Mouse (Mus musculus) intestine, postnatal 0 days (tissue): Measurements from ENCODE around the gene Ttn. TPM values are rescaled to one million over a fixed set of nuclear protein-coding genes. Genes with fewer than 3 reads are reported as not detected.

ENCODE experiments used
- ATAC-seq: fragments of 200-750 bp; cut with Nextera tagmentation; 2 replicates; pipeline ENCODE4 v1.8.0; 2017; ENCODE audit warnings: mild to moderate bottlenecking, moderate TSS enrichment, moderate library complexity
- H3K27ac ChIP-seq: fragments of 300-500 bp; sonication (generic); 2 replicates; pipeline ENCODE4 v1.5.1; 2014; ENCODE audit warnings: mild to moderate bottlenecking, low read depth, low read length, moderate library complexity
- H3K27me3 ChIP-seq: fragments of 300-500 bp; sonication (generic); replicated peaks from 2 replicates; pipeline ENCODE4 v1.6.1; 2014; ENCODE audit warnings: low read length, mixed read lengths; ENCODE audit not compliant: control insufficient read depth, insufficient read depth
- H3K36me3 ChIP-seq: fragments of 300-500 bp; sonication (generic); 2 replicates; pipeline ENCODE4 v1.6.1; 2014; ENCODE audit warnings: mild to moderate bottlenecking, moderate library complexity; ENCODE audit not compliant: control insufficient read depth, insufficient read depth
- H3K4me1 ChIP-seq: fragments of 300-500 bp; sonication (generic); replicated peaks from 2 replicates; pipeline ENCODE4 v1.6.1; 2014; ENCODE audit warnings: antibody characterized with exemption, low read length, mixed read lengths; ENCODE audit not compliant: control insufficient read depth, insufficient read depth
- H3K4me2 ChIP-seq: fragments of 300-500 bp; sonication (generic); replicated peaks from 2 replicates; pipeline ENCODE4 v1.6.1; 2014; ENCODE audit warnings: low read depth, mild to moderate bottlenecking, moderate library complexity
- H3K4me3 ChIP-seq: fragments of 300-500 bp; sonication (generic); 2 replicates; pipeline ENCODE4 v1.5.1; 2014; ENCODE audit warnings: low read depth, low read length
- H3K9ac ChIP-seq: fragments of 300-500 bp; sonication (generic); 2 replicates; pipeline ENCODE4 v1.6.1; 2014; ENCODE audit warnings: mild to moderate bottlenecking, low read depth, low read length
- H3K9me3 ChIP-seq: fragments of 300-500 bp; sonication (generic); 2 replicates; pipeline ENCODE4 v1.6.1; 2016; ENCODE audit warnings: mixed run types; ENCODE audit not compliant: control insufficient read depth
- CTCF ChIP-seq: sonication (generic); IDR thresholded peaks from 2 replicates; pipeline ENCODE4 v1.5.1; 2016; ENCODE audit warnings: low read depth, mild to moderate bottlenecking, control low read depth, antibody characterized with exemption, moderate library complexity
- WGBS: fragments of 180-500 bp; shearing (Covaris S2); extraction: QIAGEN DNeasy Blood & Tissue Kit; methylation state at CpG from one replicate; pipeline ENCODE4 v1.1.7; 2014; 5-methylcytosine and 5-hydroxymethylcytosine counted together
- polyA plus RNA-seq: library from polyadenylated mRNA; unstranded; fragments of >200 nt; fragmentation: Nextera tagmentation; extraction: Ambion mirVana; gene quantifications from 2 replicates; pipeline ENCODE4 v1.2.1, GENCODE M21; 2015

The Ttn gene
- polyA plus RNA-seq, 1 experiment from 2014 or later = 0.01 TPM

DNA sequence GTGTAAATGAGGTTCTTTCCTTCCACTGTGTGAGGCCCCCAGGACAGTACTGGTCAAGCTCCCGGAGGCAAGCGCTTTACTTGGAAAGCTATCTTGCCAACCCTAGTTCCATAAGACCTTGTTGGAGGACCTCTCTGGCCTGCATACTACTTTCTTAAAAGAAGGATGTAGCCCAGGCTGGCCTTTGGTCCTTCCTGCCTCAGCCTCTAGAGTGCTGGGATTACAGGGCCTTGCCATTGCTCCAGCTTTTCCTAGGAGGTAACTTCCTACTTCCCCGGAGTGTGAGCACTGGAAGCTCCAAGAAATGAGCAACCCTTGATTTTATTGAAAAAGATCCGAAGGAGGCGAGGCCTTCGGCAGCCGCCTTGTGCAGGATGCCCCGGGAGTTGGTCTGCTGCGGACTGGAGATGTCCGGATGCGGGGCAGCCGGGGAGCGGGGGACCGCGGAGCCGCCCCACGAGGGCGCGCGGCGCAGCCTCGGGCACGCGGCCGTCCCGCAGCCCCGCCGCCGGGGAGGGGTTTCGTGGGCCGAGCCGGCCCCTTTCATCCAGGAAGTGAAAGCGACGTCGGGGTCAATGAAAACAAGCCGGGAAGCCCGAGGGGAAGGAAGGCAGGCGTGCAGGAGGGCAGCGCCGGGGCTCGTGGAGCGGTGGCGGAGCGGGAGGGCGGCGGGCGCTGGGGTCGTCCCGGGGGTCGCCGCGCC, 307.5 kb downstream of the Ttn start, which contains the start of gene Plekha3:
Gene Plekha3, plus strand, starts transcription at position 557 of the 703 bp plus-strand sequence.
- H3K4me2 ChIP-seq = peak within 1 kb of the TSS; percentile 69
- H3K9ac ChIP-seq = peak within 1 kb of the TSS; percentile 83
- H3K36me3 ChIP-seq = peaks cover 7% of the 10 kb centered on the region; the same call in 1 of the 2 replicates
- H3K4me3 ChIP-seq = peak within 1 kb of the TSS; percentile 89
- H3K4me1 ChIP-seq = 0 out of 2 replicates have a peak, but pooled peaks cover 3% of the 10 kb centered on the region
- peak; percentile 74 for ATAC-seq
- H3K27me3 ChIP-seq = no peaks in the 10 kb centered on the region
- no peak for TF ChIP-seq CTCF
- peak within 1 kb of the TSS; percentile 91 for H3K27ac ChIP-seq
- WGBS = 6% methylated on average over 34 of the region's 52 CpGs
- H3K9me3 ChIP-seq = no peaks in the 10 kb centered on the region

DNA sequence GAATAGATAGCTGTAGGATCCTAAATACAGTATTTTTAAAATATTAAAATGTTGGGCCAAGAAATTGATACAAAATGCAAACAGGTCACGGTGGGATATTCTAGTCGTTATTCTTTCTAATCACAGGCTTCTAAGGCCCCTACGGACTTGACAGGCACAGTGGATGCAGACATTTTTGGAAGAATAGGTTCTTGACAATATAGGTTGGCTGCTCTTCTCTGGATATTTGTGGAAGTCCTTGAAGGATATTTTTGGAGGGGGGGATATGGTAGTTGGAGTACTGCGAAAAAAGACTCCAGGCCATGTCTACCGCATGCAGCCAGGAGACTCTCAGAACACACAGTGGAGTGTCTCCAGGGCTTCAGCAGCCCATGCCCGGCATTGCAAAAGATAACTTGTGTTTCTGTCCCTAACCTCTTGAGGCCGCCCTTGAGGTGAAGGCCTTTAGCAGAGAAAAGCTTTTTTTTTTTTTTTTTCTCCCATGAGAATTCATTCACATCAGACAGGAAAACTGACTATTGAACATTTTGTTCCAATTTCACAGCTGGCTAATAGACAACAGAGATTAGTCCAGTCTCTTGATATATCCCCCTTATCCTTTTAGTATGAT, 308.8 kb downstream of the Ttn start:
- H3K9ac ChIP-seq = no peak overlapping the region
- H3K9me3 ChIP-seq = no peaks in the 10 kb centered on the region
- H3K27ac ChIP-seq = peak overlapping the region; percentile 83; the same call in 1 of the 2 replicates
- no peaks in the 10 kb centered on the region for H3K27me3 ChIP-seq
- H3K4me3 ChIP-seq = peak overlapping the region; percentile 54
- peak; percentile 64 for TF ChIP-seq CTCF
- peak overlapping the region; percentile 76 for H3K4me2 ChIP-seq
- no peak for ATAC-seq
- H3K4me1 ChIP-seq = 0 out of 2 replicates have a peak, but pooled peaks cover 3% of the 10 kb centered on the region
- no peaks in the 10 kb centered on the region for H3K36me3 ChIP-seq
- WGBS = 44% methylated on average over 7 of the region's 7 CpGs

DNA sequence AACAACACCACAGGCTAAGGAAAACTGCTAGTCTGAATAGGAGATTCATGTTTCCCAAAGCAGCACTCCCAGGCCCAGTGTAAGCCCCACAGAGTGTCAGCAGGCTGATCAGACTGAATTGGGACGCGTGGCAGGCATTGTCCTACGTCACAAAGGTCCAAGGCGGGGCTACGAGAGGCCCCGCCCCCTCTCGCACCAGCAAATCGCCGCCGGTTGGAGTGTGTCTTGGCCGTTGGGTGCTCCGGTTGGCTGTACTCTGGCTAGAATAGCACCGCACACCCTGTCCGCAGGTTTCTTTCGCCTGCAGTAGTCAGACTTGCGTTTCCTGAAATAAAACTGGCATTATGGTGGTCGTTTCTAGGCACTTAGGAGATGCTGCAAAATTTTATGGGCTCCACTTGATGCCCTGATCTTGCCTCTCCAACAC, 309.4 kb downstream of the Ttn start, which contains the start of gene Fkbp7:
Gene Fkbp7, minus strand, starts transcription at position 151 of the 427 bp plus-strand sequence.
- H3K4me1 ChIP-seq = 0 out of 2 replicates have a peak, but pooled peaks cover 3% of the 10 kb centered on the region
- under 1% methylated on average over 17 of the region's 17 CpGs for WGBS
- H3K27me3 ChIP-seq = no peaks in the 10 kb centered on the region
- peak within 1 kb of the TSS; percentile 68 for H3K9ac ChIP-seq
- peak; percentile 84 for ATAC-seq
- peak within 1 kb of the TSS; percentile 83 for H3K27ac ChIP-seq
- H3K9me3 ChIP-seq = no peaks in the 10 kb centered on the region
- H3K36me3 ChIP-seq = no peaks in the 10 kb centered on the region
- peak within 1 kb of the TSS; percentile 76 for H3K4me2 ChIP-seq
- TF ChIP-seq CTCF = peak; percentile 5; the same call in 1 of the 2 replicates
- peak within 1 kb of the TSS; percentile 54 for H3K4me3 ChIP-seq

DNA sequence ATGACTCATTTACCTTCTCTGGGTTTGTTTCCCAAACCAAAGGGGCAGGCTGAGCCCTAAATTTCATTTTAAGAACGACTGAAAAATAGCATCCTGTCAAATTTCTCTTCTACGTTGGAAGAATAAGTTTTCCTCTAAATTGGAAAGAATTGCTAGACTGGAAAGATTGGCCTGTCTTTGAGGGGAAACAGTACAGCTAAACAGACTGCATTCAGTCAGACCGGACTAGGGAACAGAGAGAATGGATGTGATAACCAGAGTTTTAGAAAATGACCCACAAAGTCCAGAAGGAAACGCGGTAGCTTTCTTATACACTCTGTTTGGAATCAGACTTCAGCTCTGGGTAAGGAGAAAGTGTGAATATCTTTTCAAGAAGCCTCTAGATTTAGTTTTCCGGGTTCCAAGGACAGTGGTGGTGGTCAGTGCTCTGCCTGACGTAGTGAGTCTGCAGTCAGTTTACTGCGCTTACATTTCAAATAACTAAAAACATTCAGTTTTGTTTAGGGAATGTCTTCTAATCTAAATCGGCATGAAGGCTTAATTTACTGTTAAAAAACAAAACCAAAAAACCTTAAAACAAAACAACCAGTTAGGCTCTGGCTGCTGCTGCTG, 310.1 kb downstream of the Ttn start:
- Histone ChIP-seq H3K36me3 (peaks cover 4% of the 10 kb centered on the region; the same call in 1 of the 2 replicates), H3K9ac (peak overlapping the region; percentile 68), H3K27me3 (no peaks in the 10 kb centered on the region), H3K4me1 (0 out of 2 replicates have a peak, but pooled peaks cover 3% of the 10 kb centered on the region), H3K9me3 (no peaks in the 10 kb centered on the region), H3K4me2 (peak overlapping the region; percentile 76), H3K27ac (peak overlapping the region; percentile 83), H3K4me3 (peak overlapping the region; percentile 54)
- no peak for ATAC-seq
- no peak for TF ChIP-seq CTCF
- 8% methylated on average over 9 of the region's 9 CpGs for WGBS

DNA sequence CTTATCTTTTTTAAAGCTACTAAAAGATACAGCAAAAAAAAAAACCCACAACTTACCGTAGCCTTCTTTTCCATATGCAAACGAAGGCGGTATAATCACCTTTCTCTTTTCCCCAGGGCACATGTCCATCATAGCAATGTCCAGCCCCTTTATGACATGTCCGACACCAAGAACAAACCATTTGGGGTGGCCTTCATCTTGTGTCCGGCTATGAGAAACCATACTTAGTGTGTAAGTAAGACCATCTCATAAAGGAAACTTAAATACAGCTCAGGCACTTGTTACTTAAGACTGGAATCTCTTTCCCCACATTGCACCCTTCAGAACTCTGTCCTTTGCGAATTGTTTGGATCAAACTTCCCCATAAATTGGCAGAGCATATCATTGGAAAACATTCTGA, 310.7 kb downstream of the Ttn start:
- WGBS = 72% methylated on average over 6 of the region's 6 CpGs
- ATAC-seq = no peak
- Histone ChIP-seq H3K4me3 (peak overlapping the region; percentile 54; the same call in 1 of the 2 replicates), H3K4me1 (no peaks in the 10 kb centered on the region), H3K27me3 (no peaks in the 10 kb centered on the region), H3K4me2 (peak overlapping the region; percentile 76; the same call in 1 of the 2 replicates), H3K9me3 (no peaks in the 10 kb centered on the region), H3K9ac (no peak overlapping the region), H3K27ac (no peak overlapping the region), H3K36me3 (peaks cover 6% of the 10 kb centered on the region; the same call in 1 of the 2 replicates)
- no peak for TF ChIP-seq CTCF

GRCm38 (mm10) chr2:76667200-76667599, 315.1 kb downstream of the Ttn start:
- no peaks in the 10 kb centered on the region for H3K9me3 ChIP-seq
- no peaks in the 10 kb centered on the region for H3K4me1 ChIP-seq
- WGBS = 79% methylated on average over 5 of the region's 5 CpGs
- H3K4me2 ChIP-seq = no peak overlapping the region
- no peak for ATAC-seq
- no peak overlapping the region for H3K9ac ChIP-seq
- H3K27me3 ChIP-seq = no peaks in the 10 kb centered on the region
- no peak overlapping the region for H3K27ac ChIP-seq
- TF ChIP-seq CTCF = no peak
- no peak overlapping the region for H3K4me3 ChIP-seq
- H3K36me3 ChIP-seq = peaks cover 19% of the 10 kb centered on the region; the same call in 1 of the 2 replicates
